Mouse (Mus musculus) cerebellum, postnatal 14 days (tissue): ENCODE results near the gene Ppp6c.
"Not testable (repeated sequence)": the region's sequence is repeated elsewhere in the genome, so short reads cannot be mapped to it uniquely, and the experiment has no call there.

Experiments used
- DNase-seq, 2 experiments: peaks; one replicate each; pipeline ENCODE4 v3.0.0; 2021; ENCODE audit warnings: mixed read lengths in 2 of 2

The Ppp6c gene

DNA sequence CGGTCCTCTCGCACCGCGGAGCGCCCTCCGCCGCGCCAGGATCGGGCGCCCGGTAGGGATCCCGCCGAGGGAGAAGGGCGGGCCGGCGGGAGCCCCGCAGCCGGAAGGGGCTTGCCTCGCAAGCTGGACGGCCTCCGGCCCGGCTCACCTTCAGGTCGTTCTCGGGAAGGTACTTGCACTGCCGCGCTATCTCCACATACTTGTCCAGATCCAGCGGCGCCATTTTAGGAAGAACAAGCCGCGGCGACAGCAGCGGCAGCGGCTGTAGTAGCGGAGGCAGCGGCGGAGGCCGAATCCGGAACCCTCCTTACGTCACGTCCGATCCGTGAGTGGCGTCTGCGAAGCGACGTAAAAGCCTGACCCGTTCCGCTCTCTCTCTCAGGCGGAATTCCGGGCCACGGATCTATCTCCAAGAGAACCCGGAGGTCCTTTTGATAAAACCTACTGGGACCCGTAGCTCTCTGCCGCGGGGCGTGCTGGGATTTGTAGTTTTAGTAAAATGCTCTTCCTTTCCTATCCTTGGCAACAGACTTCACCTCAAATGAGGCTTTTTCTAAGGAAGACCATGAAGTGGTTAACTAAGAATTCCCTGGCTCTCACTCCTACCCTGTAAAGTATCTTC, at the start of gene Ppp6c:
TSS of gene Ppp6c (minus strand) at position 433 of the 622 bp plus-strand sequence.
- DNase-seq = peak; percentile 93

GRCm38 (mm10) chr2:39268357-39268756, 42.1 kb upstream of the Ppp6c start:
- DNase-seq = peak; percentile 32 to 43

- peak; percentile 79 to 87 for DNase-seq
Measured at GRCm38 (mm10) chr2:39252275-39252674, 26.0 kb upstream of the Ppp6c start.

- DNase-seq = not testable (repeated sequence)
Measured at GRCm38 (mm10) chr2:39246862-39247261, 20.6 kb upstream of the Ppp6c start.

GRCm38 (mm10) chr2:39226731-39227130, 480 bp upstream of the Ppp6c start:
- DNase-seq = no peak

DNA sequence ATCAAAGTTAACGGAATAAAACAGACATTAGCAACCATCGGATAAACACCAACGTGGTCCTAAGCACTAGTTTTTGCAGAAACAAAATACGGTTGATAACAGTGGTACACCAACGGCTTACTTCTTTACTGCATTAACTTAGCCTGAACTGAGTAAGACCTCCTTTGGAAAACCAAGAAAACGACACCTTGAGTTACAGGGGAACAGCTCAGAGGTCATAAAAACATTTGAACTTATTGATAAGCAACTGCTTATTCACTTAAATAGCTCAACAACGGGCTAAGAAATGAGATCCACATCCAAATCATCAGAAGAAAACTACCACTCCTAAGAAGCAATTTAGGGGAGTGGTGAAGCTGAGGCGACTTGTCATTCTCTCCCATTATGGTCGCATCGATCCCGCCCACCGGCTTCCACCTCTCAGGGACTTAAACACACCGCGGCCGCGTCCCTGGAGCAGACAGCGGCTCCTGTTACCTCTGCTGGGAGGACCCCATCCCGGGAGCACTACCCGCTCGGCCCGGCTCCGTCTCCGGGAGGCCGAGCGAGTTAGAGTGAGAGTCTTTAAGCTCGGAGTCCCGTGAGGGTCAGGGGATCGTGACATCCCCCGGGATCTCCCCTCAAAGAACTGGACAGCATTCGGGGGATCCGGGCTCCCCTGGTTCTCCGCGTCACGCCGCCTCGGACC, 776 bp downstream of the Ppp6c start:
- DNase-seq = peak in 1 of 2 experiments; percentile 37

GRCm38 (mm10) chr2:39224621-39225020, 1.6 kb downstream of the Ppp6c start:
- DNase-seq = no peak

DNA sequence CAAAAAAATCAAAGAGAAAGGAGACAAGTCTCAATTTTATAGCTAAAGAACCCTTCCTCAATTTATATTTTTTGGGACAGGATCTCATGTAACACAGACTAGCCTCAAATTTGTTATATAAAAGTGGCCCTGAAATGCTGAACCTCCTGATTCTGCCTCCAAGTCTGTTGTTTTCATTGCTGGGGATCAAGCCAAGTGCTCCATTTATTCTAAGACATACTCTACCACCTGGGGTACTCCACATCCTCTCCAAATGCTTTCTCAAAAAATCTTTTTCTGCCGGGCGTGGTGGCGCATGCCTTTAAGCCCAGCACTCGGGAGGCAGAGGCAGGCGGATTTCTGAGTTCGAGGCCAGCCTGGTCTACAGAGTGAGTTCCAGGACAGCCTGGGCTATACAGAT, 6.2 kb downstream of the Ppp6c start:
- no peak for DNase-seq

DNA sequence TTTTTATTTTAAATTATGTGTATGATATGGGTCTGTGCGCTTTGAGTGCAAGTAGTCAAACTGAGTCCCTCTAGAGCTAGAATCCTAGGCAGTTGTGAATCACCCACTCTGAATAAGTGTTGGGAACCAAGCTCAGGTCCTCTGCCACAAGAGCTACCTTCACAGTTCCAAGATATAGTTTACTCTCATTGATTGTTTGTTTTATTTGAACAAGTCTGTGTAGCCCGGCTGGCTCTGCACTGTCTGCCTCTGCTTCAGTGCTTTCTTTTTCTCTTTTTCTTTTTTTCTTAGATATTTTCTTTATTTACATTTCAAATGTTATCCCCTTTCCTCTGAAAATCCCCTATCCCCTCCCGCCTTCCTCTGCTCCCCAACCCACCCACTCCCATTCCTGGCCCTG, 7.2 kb downstream of the Ppp6c start:
- DNase-seq = no peak

DNA sequence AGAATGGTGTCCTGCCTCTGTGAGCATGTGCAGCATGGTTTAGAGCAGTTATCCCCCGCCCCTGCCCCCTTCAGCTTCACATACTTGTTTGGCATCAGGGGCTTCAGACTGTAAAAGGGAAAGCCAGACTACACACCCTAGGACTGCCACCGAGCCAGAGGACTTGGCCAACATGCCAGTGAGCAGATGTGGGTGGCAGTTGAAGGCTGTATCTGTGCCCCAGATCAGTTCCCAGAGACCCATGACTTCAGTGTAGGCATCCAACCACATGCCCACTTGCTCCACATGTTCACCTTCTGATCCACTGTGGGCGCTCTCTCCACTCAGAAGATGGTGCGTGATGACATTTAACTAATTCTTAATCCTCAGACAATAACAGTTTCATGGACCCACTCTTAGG, 9.1 kb downstream of the Ppp6c start:
- DNase-seq = no peak

GRCm38 (mm10) chr2:39210738-39211137, 15.5 kb downstream of the Ppp6c start:
- no peak for DNase-seq

DNA sequence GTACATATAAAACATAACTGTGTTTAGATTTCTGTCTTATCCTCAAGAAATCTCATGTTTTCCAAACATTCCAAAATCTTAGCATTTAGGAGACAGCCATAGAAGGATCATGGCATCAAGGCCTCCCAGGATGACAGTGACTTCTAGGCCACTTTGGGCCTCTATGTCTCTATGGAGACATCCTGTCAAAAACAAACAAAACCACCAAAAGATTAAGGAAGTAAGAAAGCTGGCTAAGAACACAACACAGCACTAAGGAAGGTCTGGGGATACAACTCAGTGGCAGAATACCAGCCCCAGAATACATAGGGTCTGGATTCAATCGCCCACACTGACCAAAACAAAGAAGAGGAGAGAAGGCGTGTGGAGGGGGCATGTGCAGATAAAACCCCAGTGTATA, 22.9 kb downstream of the Ppp6c start:
- no peak for DNase-seq

DNA sequence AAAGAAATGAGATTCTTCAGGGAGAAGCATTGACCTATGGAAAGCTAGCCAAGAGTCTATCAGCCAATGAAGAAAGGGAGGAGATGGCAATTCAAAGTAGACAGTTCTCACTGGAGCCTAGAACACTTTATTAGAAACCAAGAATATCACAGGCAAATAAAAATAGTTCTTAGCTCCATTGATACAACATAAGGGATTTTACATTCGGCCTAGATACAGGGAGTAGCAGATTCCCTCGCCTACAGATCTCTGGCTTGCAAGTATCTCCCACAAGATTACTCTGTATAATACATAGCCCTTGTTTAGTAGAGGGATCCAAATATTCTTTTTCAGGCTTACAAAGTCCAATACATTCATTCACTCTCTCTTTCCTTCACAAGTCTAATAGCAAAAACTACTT, 31.4 kb downstream of the Ppp6c start:
- DNase-seq = no peak

DNA sequence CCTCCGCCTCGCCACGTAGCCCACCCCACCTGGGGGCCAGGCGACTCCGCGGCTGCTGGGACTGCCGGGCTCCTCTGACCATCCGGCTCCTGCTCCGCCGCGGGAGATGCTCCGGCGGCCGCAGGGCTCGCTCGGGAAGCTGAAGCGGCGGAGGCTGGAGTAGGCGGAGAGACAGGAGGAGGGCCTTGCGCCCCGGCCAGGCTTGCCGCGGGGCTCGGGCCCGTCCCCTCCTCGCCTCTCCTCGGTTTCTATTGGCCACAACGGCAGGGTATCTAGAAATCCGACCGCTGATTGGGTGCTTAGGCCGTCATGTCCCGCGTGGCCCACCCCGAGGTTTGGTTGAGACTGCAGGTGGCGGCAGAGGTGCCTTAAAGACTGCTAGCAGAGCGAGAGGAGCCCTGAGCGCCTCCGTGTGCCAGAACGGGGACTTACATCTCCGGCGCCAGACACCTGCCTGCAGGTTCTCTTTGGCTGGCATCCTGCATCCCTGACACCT, 35.6 kb downstream of the Ppp6c start, which contains the start of gene Scai:
TSS of gene Scai (minus strand) at position 174 of the 496 bp plus-strand sequence.
- peak; percentile 98 to 99 for DNase-seq

GRCm38 (mm10) chr2:39189961-39190560, 36.2 kb downstream of the Ppp6c start:
- DNase-seq = peak in 1 of 2 experiments; percentile 65

DNA sequence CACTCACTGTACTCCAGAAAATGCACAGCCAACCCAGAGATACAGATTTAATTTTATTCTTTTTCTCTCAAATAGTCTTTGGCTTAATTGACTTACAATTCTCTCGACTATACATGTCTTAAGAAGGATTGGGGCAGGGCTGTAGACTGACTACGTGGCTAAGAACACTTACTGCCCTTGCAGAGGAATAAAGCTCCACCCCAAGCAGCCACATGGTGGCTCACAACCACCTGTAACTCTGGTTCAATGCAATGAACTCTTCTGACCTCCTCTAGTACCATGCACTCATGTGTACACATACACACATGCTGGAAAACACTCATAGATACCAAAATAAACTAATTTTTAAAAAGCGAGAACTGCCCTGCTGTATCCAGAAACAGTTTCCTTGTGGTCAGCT, 40.3 kb downstream of the Ppp6c start:
- DNase-seq = no peak

DNA sequence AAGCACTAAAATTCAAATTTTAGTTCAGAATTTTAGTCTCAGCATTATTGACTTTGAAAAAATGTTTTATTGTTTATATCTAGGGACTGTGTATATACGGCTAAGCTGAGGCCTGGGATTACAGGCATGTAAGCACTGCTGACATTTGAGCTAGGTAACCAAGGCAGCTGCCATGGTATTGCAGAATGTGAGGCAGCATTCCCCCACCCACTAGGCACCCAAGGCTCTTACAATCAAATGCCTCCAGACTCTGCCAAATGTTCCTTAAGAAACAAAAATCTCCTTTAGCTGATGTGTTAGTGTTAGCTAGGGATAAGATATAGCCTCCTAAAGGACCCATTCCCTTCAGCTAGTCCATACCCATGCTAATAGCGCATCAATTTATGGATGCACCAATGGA, 42.7 kb downstream of the Ppp6c start:
- no peak for DNase-seq

DNA sequence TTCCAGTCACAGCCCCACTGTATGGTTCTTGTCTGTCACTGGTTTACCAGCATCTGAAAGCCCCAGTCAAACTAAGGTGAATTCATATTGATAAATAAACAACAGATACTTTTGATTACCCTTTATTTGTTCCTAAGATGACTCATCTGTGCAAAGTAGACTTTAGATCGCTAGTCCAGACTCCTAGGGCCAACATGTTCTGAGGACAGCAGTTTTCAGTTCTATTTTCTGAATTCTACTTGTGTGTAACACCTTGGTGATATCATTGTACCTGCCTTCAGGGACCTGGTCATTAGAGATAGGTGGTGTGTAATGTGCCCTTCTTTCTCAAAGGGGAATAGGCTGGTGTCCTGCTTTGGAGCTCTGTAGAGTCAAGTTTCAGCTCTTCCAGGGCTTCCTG, 65.3 kb downstream of the Ppp6c start:
- no peak for DNase-seq

- DNase-seq = peak in 1 of 2 experiments; percentile 20
Measured at GRCm38 (mm10) chr2:39157916-39158315, 68.3 kb downstream of the Ppp6c start.

GRCm38 (mm10) chr2:39156821-39157220, 69.4 kb downstream of the Ppp6c start:
- no peak for DNase-seq

GRCm38 (mm10) chr2:39150943-39151342, 75.3 kb downstream of the Ppp6c start:
- DNase-seq = no peak

DNA sequence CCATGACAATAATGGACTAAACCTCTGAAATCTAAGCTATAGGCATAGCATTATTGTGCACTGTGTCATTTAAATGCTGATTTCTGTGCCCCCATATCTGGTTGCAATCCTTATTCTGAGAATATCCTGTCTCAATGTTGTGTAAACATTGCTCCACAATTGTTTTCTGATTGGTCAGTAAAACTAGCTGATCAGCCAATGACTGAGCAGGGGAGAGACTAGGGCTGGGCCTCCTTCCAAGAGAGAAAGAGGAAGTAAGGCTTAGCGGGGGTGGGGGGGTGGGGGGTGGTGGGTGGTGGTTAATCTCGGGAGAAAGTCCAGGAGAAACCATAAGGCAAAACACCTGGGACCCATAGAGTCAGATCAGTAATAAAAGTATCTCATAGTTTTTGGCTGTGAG, 78.2 kb downstream of the Ppp6c start:
- DNase-seq = no peak

GRCm38 (mm10) chr2:39146469-39146868, 79.8 kb downstream of the Ppp6c start:
- no peak for DNase-seq
